Mouse (Mus musculus) heart, adult 2 months (tissue): ENCODE data around the gene Phactr2.

Experiments used
- CTCF ChIP-seq: fragments of 200-600 bp; IDR thresholded peaks from 2 replicates; pipeline ENCODE4 v1.8.1; 2022; ENCODE audit warnings: antibody characterized with exemption, mild to moderate bottlenecking, moderate library complexity
- POLR2A ChIP-seq: fragments of 200-500 bp; IDR thresholded peaks from 2 replicates; pipeline ENCODE4 v1.6.1; 2011; ENCODE audit warnings: mild to moderate bottlenecking, low read depth, low read length, control low read depth; ENCODE audit not compliant: insufficient read depth

DNA sequence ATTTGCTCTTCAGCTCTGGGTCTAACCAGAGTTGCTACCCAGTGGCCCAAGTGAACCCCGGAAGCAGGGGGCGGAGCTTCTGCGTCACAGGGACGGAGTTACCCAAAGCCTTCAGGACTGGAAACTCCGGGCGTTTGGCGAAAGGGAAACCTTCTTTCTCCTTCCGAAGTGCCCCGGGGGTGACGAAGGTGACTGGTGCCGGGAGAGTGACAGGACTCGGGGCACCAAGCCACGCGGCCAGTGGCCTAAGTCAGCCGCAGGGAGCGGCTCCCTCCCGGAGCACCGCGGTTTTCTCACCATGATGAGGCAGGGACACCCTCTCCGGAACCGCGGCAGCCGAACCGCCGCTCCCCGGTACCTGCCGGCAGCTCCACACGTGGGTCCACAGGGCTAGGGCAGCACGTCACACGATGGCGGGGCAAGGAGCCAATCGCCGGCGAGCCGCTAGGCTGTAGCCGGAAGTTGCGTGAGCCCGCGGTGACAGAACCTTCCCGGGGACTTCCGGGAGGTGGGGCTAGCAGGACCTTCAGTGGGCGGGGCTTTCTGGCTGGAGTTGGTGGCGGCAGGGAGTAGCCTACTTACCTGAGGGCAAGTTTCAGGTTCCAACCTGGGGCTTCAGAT is 281.4 kb downstream of the Phactr2 start, which contains the start of gene Ltv1:
- TF ChIP-seq CTCF = no peak
- no peak; the same call in 1 of the 2 replicates for TF ChIP-seq POLR2A
